Mouse (Mus musculus) lung, postnatal 0 days (tissue): ENCODE results near the gene Bptf. TPM values are rescaled to one million over a fixed set of nuclear protein-coding genes. Genes with fewer than 3 reads are reported as not detected.

ENCODE experiments used
- ATAC-seq: fragments of 200-750 bp; cut with Nextera tagmentation; 2 replicates; pipeline ENCODE4 v1.8.0; 2017; ENCODE audit warnings: moderate library complexity
- DNase-seq: peaks from one replicate; pipeline ENCODE4 v3.0.0-alpha.2; 2016; ENCODE audit warnings: low spot score
- H3K27ac ChIP-seq: fragments of 300-500 bp; sonication (generic); 2 replicates; pipeline ENCODE4 v1.5.1; 2014; ENCODE audit warnings: antibody characterized with exemption, mild to moderate bottlenecking, low read length, mixed read lengths
- H3K27me3 ChIP-seq: fragments of 300-500 bp; sonication (generic); replicated peaks from 2 replicates; pipeline ENCODE4 v1.6.1; 2014; ENCODE audit warnings: low read length, mixed read lengths; ENCODE audit not compliant: insufficient read depth
- H3K36me3 ChIP-seq: fragments of 300-500 bp; sonication (generic); 2 replicates; pipeline ENCODE4 v1.6.1; 2014; ENCODE audit warnings: low read length, mixed read lengths; ENCODE audit not compliant: insufficient read depth
- H3K4me1 ChIP-seq: fragments of 300-500 bp; sonication (generic); 2 replicates; pipeline ENCODE4 v1.6.1; 2014; ENCODE audit warnings: antibody characterized with exemption, low read depth, low read length, mixed read lengths; ENCODE audit not compliant: insufficient read depth
- H3K4me2 ChIP-seq: fragments of 300-500 bp; sonication (generic); replicated peaks from 2 replicates; pipeline ENCODE4 v1.6.1; 2014; ENCODE audit warnings: low read depth, mild to moderate bottlenecking, low read length, moderate library complexity, mixed read lengths
- H3K4me3 ChIP-seq: fragments of 300-500 bp; sonication (generic); 2 replicates; pipeline ENCODE4 v1.5.1; 2014; ENCODE audit warnings: low read depth, low read length
- H3K9ac ChIP-seq: fragments of 300-500 bp; sonication (generic); replicated peaks from 2 replicates; pipeline ENCODE4 v1.6.1; 2014; ENCODE audit warnings: low read depth, mild to moderate bottlenecking
- H3K9me3 ChIP-seq: fragments of 300-500 bp; sonication (generic); 2 replicates; pipeline ENCODE4 v1.6.1; 2016; ENCODE audit warnings: low read length, mixed read lengths
- CTCF ChIP-seq: IDR thresholded peaks from 2 replicates; pipeline ENCODE4 v1.5.1; 2016; ENCODE audit warnings: antibody characterized with exemption, mild to moderate bottlenecking
- EP300 ChIP-seq: IDR thresholded peaks from 2 replicates; pipeline ENCODE4 v1.6.1; 2016; ENCODE audit warnings: antibody characterized with exemption, mild to moderate bottlenecking, control low read depth
- WGBS: fragments of 180-500 bp; shearing (Covaris S2); extraction: QIAGEN DNeasy Blood & Tissue Kit; methylation state at CpG from one replicate; pipeline ENCODE4 v1.1.7; 2014; 5-methylcytosine and 5-hydroxymethylcytosine counted together
- polyA plus RNA-seq: library from polyadenylated mRNA; unstranded; fragments of >200 nt; fragmentation: Nextera tagmentation; extraction: Ambion mirVana; gene quantifications from 2 replicates; pipeline ENCODE4 v1.2.1, GENCODE M21; 2015

Bptf gene
- polyA plus RNA-seq, 1 experiment from 2014 or later, result 19.8 TPM

DNA sequence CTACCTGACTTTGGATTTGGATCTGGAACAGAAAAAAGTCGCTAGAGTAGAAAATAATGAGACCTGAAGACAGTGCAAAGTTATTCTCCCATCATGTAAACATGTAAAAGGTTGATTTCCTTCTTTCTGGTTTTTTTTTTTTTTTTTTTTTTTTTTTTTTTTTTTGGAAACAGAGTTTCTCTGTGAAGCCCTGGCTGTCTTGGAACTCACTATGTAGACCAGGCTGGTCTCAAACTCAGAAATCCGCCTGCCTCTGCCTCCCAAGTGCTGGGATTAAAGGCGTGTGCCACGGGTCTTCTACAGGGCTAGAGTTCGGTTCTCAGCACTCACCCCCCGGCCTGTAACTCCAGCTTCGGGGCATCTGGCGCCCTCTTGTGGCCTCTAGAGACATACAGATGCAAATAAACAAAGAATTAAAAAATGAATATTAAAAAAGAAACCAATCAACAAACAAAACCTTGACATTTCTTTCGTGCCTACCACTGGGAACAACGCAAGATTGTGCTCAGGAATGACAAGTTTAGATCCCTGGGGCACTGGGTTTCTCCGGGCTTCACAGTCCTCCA lies 117.8 kb downstream of the Bptf start:
- no peaks in the 10 kb centered on the region for H3K36me3 ChIP-seq
- TF ChIP-seq EP300 (no peak), CTCF (peak; percentile 47)
- H3K9ac ChIP-seq, result no peak overlapping the region
- 71% methylated on average over 11 of the region's 11 CpGs for WGBS
- H3K9me3 ChIP-seq, result no peaks in the 10 kb centered on the region
- ATAC-seq (no peak), DNase-seq (no peak)
- no peak overlapping the region for H3K4me3 ChIP-seq
- peaks cover 15% of the 10 kb centered on the region; the same call in 1 of the 2 replicates for H3K4me1 ChIP-seq
- no peak overlapping the region for H3K4me2 ChIP-seq
- no peaks in the 10 kb centered on the region for H3K27me3 ChIP-seq
- H3K27ac ChIP-seq, result peak overlapping the region; percentile 78; the same call in 1 of the 2 replicates

GRCm38 (mm10) chr11:107012324-107013017 lies 119.5 kb downstream of the Bptf start:
- DNase-seq, result peak; percentile 98

GRCm38 (mm10) chr11:107011669-107012323 lies 120.1 kb downstream of the Bptf start:
- DNase-seq (peak; percentile 67), ATAC-seq (no peak)
- H3K4me3 ChIP-seq, result peak overlapping the region; percentile 48
- peaks cover 15% of the 10 kb centered on the region; the same call in 1 of the 2 replicates for H3K4me1 ChIP-seq
- peak overlapping the region; percentile 53 for H3K4me2 ChIP-seq
- H3K27ac ChIP-seq, result peak overlapping the region; percentile 97
- no peaks in the 10 kb centered on the region for H3K27me3 ChIP-seq
- H3K9me3 ChIP-seq, result no peaks in the 10 kb centered on the region
- no peaks in the 10 kb centered on the region for H3K36me3 ChIP-seq
- 19% methylated on average over 18 of the region's 18 CpGs for WGBS
- peak overlapping the region; percentile 62 for H3K9ac ChIP-seq
- TF ChIP-seq EP300 (peak; percentile 64), CTCF (no peak)

More at GRCm38 (mm10) chr11:107012324-107013017, 119.5 kb downstream of the Bptf start:
- Histone ChIP-seq H3K4me1 (peaks cover 15% of the 10 kb centered on the region; the same call in 1 of the 2 replicates), H3K27ac (peak overlapping the region; percentile 97), H3K27me3 (no peaks in the 10 kb centered on the region), H3K9me3 (no peaks in the 10 kb centered on the region), H3K4me3 (peak overlapping the region; percentile 48), H3K9ac (peak overlapping the region; percentile 62), H3K36me3 (no peaks in the 10 kb centered on the region), H3K4me2 (peak overlapping the region; percentile 53)
- under 1% methylated on average over 37 of the region's 37 CpGs for WGBS
- TF ChIP-seq EP300, result no peak
- TF ChIP-seq CTCF, result no peak
- ATAC-seq, result peak; percentile 87

GRCm38 (mm10) chr11:107011171-107011570 lies 120.8 kb downstream of the Bptf start:
- Histone ChIP-seq H3K4me2 (no peak overlapping the region), H3K27ac (peak overlapping the region; percentile 97; the same call in 1 of the 2 replicates), H3K36me3 (no peaks in the 10 kb centered on the region), H3K9ac (no peak overlapping the region), H3K4me1 (peaks cover 15% of the 10 kb centered on the region; the same call in 1 of the 2 replicates), H3K4me3 (no peak overlapping the region), H3K27me3 (no peaks in the 10 kb centered on the region), H3K9me3 (no peaks in the 10 kb centered on the region)
- DNase-seq (no peak), ATAC-seq (no peak)
- 72% methylated on average over 7 of the region's 7 CpGs for WGBS
- TF ChIP-seq CTCF (no peak), EP300 (no peak)

- Histone ChIP-seq H3K27me3 (no peaks in the 10 kb centered on the region), H3K9ac (no peak overlapping the region), H3K4me3 (no peak overlapping the region), H3K4me2 (no peak overlapping the region), H3K9me3 (no peaks in the 10 kb centered on the region), H3K27ac (no peak overlapping the region), H3K4me1 (peaks cover 15% of the 10 kb centered on the region; the same call in 1 of the 2 replicates), H3K36me3 (no peaks in the 10 kb centered on the region)
- WGBS, result 81% methylated on average over 3 of the region's 3 CpGs
- no peak for ATAC-seq
- no peak for TF ChIP-seq EP300
- TF ChIP-seq CTCF, result no peak
- DNase-seq, result peak; percentile 54
Measured at GRCm38 (mm10) chr11:107010447-107010846, 121.5 kb downstream of the Bptf start.

DNA sequence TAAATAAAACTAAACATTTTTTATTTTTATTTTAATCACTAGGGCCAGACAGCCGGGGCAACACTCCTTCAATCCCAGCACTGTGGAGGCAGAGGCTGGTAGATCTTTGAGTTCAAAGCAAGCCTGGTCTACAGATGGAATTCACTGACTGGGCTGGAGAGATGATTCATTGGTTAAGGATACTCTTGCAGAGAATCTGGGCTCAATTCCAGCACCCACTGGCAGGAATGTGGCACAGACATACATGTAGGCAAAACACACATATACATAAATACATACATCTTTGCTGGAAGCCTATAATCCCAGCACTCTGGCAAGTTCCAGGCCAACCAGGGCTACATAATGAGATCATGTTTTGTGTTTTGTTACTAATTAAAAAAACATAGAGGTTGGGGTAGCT lies 126.4 kb downstream of the Bptf start:
- TF ChIP-seq CTCF, result peak; percentile 48
- TF ChIP-seq EP300, result no peak
- Histone ChIP-seq H3K27me3 (no peaks in the 10 kb centered on the region), H3K9ac (no peak overlapping the region), H3K27ac (no peak overlapping the region), H3K4me3 (no peak overlapping the region), H3K4me2 (no peak overlapping the region), H3K4me1 (peaks cover 5% of the 10 kb centered on the region; the same call in 1 of the 2 replicates), H3K36me3 (no peaks in the 10 kb centered on the region), H3K9me3 (no peaks in the 10 kb centered on the region)
- peak; percentile 61 for DNase-seq
- WGBS, result 74% methylated on average over 1 of the region's 1 CpGs
- ATAC-seq, result 0 out of 2 replicates have a peak, but pooled peaks have one; percentile 27
